Mouse (Mus musculus): ENCODE measurements around the gene Caskin1.
"Not testable (repeated sequence)": the region's sequence is repeated elsewhere in the genome, so short reads cannot be mapped to it uniquely, and the experiment has no call there.

Gene Caskin1

GRCm38 (mm10) chr17:24488186-24488661 lies at the start of gene Caskin1:
Gene Caskin1, plus strand, starts transcription at chr17:24488601.
- DNase-seq, result peak; percentile 37

- DNase-seq, result no peak
Measured at GRCm38 (mm10) chr17:24440377-24440776, 48.0 kb upstream of the Caskin1 start.

GRCm38 (mm10) chr17:24441148-24441547 lies 47.3 kb upstream of the Caskin1 start:
- DNase-seq, result no peak

GRCm38 (mm10) chr17:24442107-24442506 lies 46.3 kb upstream of the Caskin1 start:
- no peak for DNase-seq

- DNase-seq, result no peak
Measured at GRCm38 (mm10) chr17:24442632-24443155, 45.7 kb upstream of the Caskin1 start, which contains the start of gene Dnase1l2. Gene Dnase1l2, minus strand, starts transcription at chr17:24443105.

- no peak for DNase-seq
Measured at GRCm38 (mm10) chr17:24443409-24443808, 45.0 kb upstream of the Caskin1 start.

- no peak for DNase-seq
Measured at GRCm38 (mm10) chr17:24446590-24446989, 41.8 kb upstream of the Caskin1 start.

GRCm38 (mm10) chr17:24449507-24449906 lies 38.9 kb upstream of the Caskin1 start:
- no peak for DNase-seq

GRCm38 (mm10) chr17:24451220-24451619 lies 37.2 kb upstream of the Caskin1 start:
- no peak for DNase-seq

- DNase-seq, result no peak
Measured at GRCm38 (mm10) chr17:24453372-24453771, 35.0 kb upstream of the Caskin1 start.

GRCm38 (mm10) chr17:24454218-24454755 lies 34.1 kb upstream of the Caskin1 start:
- no peak for DNase-seq

- peak; percentile 100 for DNase-seq
Measured at GRCm38 (mm10) chr17:24454756-24455522, 33.5 kb upstream of the Caskin1 start.

- not testable (repeated sequence) for DNase-seq
Measured at GRCm38 (mm10) chr17:24455523-24456206, 32.7 kb upstream of the Caskin1 start.

- peak; percentile 55 for DNase-seq
Measured at GRCm38 (mm10) chr17:24461580-24461979, 26.8 kb upstream of the Caskin1 start.

- no peak for DNase-seq
Measured at GRCm38 (mm10) chr17:24462932-24463331, 25.5 kb upstream of the Caskin1 start.

- DNase-seq, result no peak
Measured at GRCm38 (mm10) chr17:24463374-24464133, 24.8 kb upstream of the Caskin1 start.

GRCm38 (mm10) chr17:24468636-24469246 lies 19.7 kb upstream of the Caskin1 start:
- DNase-seq, result no peak

GRCm38 (mm10) chr17:24469336-24469909 lies 19.0 kb upstream of the Caskin1 start:
- no peak for DNase-seq

GRCm38 (mm10) chr17:24469910-24470602 lies 18.3 kb upstream of the Caskin1 start, which contains the start of the genes E4f1 and Pgp:
Gene E4f1, minus strand, starts transcription at chr17:24470313.
Gene Pgp, plus strand, starts transcription at chr17:24470392.
- peak; percentile 98 for DNase-seq

GRCm38 (mm10) chr17:24470701-24471527 lies 17.5 kb upstream of the Caskin1 start:
- DNase-seq, result peak; percentile 48
